Mouse (Mus musculus) liver, postnatal 0 days (tissue): Measurements from ENCODE around the gene Itga3.

Experiments used
- CTCF ChIP-seq: sonication (generic); IDR thresholded peaks from 2 replicates; pipeline ENCODE4 v1.5.1; 2016; ENCODE audit warnings: antibody characterized with exemption, low read depth
- EP300 ChIP-seq: IDR thresholded peaks from 2 replicates; pipeline ENCODE4 v1.6.1; 2016; ENCODE audit warnings: antibody characterized with exemption, low read depth, mild to moderate bottlenecking

- no peak for TF ChIP-seq CTCF
- TF ChIP-seq EP300 = no peak
These were observed 44.0 kb upstream of the Itga3 start for GRCm38 (mm10) chr11:95120633-95121020.
